Mouse (Mus musculus): ENCODE measurements around the gene Arl1. TPM values are rescaled to one million over a fixed set of nuclear protein-coding genes. Genes with fewer than 3 reads are reported as not detected.
A peak's percentile ranks its signal among the peaks of the same experiment; 100 is the strongest.

The Arl1 gene
- total RNA-seq (2012; rRNA removed) (47.4 and 51.7 TPM in 2 replicates), polyA plus RNA-seq (2012; ENCODE audit: insufficient read depth in 1 of 2, insufficient read length in 2 of 2, low read depth in 1 of 2, low replicate concordance in 2 of 2, missing spikeins in 1 of 2) (10 to 100 TPM in 1 of 2 experiments, not detected in 1; 93.6 TPM)

- Histone ChIP-seq H3K27ac (ENCODE audit: control insufficient read depth, low read depth, low read length) (peak within 1 kb of the TSS; percentile 85), H3K9ac (ENCODE audit: control insufficient read depth, low read depth, low read length, poor library complexity, severe bottlenecking) (peak within 1 kb of the TSS; percentile 88), H3K4me3 (ENCODE audit: control insufficient read depth in 1 of 2, insufficient read depth in 1 of 2, low read depth in 2 of 2, low read length in 2 of 2) (peak within 1 kb of the TSS; percentile 80 to 86), H3K36me3 (ENCODE audit: control insufficient read depth in 1 of 2, insufficient read depth in 2 of 2, low read length in 2 of 2) (peaks cover 3 to 9% of the 10 kb centered on the region in 2 experiments; a peak in 3 of 4 replicates), H3K4me1 (ENCODE audit: control insufficient read depth in 1 of 2, insufficient read depth in 2 of 2, low read length in 2 of 2) (peaks cover 3% of the 10 kb centered on the region in 2 experiments; a peak in 1 of 4 replicates), H3K9me3 (replicated peaks; ENCODE audit: insufficient read depth, low read length) (no peaks in the 10 kb centered on the region), H3K27me3 (ENCODE audit: control insufficient read depth in 1 of 2, insufficient read depth in 2 of 2, low read length in 2 of 2) (no peaks in the 10 kb centered on the region), H3K79me2 (ENCODE audit: control insufficient read depth, insufficient read depth, low read length, poor library complexity) (peaks cover 22% of the 10 kb centered on the region)
- DNase-seq (ENCODE audit: low read depth, low spot score): peak; percentile 94
- peak in 1 of 2 experiments; percentile 15; a peak in 1 of 4 replicates for TF ChIP-seq EP300 (IDR thresholded peaks at IDR 0.05; ENCODE audit: low read depth in 1 of 2, low read length in 2 of 2)
- TF ChIP-seq POLR2AphosphoS2 (IDR thresholded peaks at IDR 0.05; ENCODE audit: low read length): peak; percentile 70
- peak; percentile 100 for TF ChIP-seq ZC3H11A (IDR thresholded peaks at IDR 0.05; ENCODE audit: low read depth, low read length)
- TF ChIP-seq GABPA (IDR thresholded peaks at IDR 0.05; ENCODE audit: low read depth, low read length): no peak
- peak; percentile 30; the same call in 1 of the 2 replicates for TF ChIP-seq CHD2 (IDR thresholded peaks at IDR 0.05; ENCODE audit: low read length)
- peak; percentile 89 for TF ChIP-seq HCFC1 (IDR thresholded peaks at IDR 0.05; ENCODE audit: low read depth, low read length)
- peak; percentile 57; the same call in 1 of the 2 replicates for TF ChIP-seq MAX (IDR thresholded peaks at IDR 0.05; ENCODE audit: low read length)
- peak; percentile 45; the same call in 1 of the 2 replicates for TF ChIP-seq ETS1 (IDR thresholded peaks at IDR 0.05; ENCODE audit: low read depth, low read length)
- TF ChIP-seq NELFE (IDR thresholded peaks at IDR 0.05; ENCODE audit: low read depth, low read length): peak; percentile 68
- no peak for TF ChIP-seq CTCF (IDR thresholded peaks at IDR 0.05 in 2 of 3, conservative IDR thresholded peaks at IDR 0.05 in 1 of 3; ENCODE audit: control insufficient read depth in 1 of 3, insufficient read depth in 1 of 3, low read depth in 2 of 3, low read length in 3 of 3, poor library complexity in 1 of 3, severe bottlenecking in 1 of 3)
- peak; percentile 91 for TF ChIP-seq SIN3A (IDR thresholded peaks at IDR 0.05; ENCODE audit: low read length)
- TF ChIP-seq NRF1 (IDR thresholded peaks at IDR 0.05; ENCODE audit: insufficient read depth, low read depth, low read length, poor library complexity, severe bottlenecking): peak; percentile 86
- TF ChIP-seq TCF12 (IDR thresholded peaks at IDR 0.05; ENCODE audit: low read depth, low read length): peak; percentile 64
- no peak for TF ChIP-seq ZNF384 (IDR thresholded peaks at IDR 0.05; ENCODE audit: low read depth, low read length)
- TF ChIP-seq USF1 (IDR thresholded peaks at IDR 0.05; ENCODE audit: low read depth, low read length): peak; percentile 71
- no peak for TF ChIP-seq MYB (IDR thresholded peaks at IDR 0.05; ENCODE audit: low read depth, low read length)
- no peak for TF ChIP-seq RAD21 (IDR thresholded peaks at IDR 0.05; ENCODE audit: low read depth, low read length)
- peak; percentile 73 for TF ChIP-seq MXI1 (IDR thresholded peaks at IDR 0.05; ENCODE audit: low read depth, low read length)
- 0 out of 2 replicates have a peak, but pooled peaks have one; percentile 52 for TF ChIP-seq ZMIZ1 (IDR thresholded peaks at IDR 0.05; ENCODE audit: low read depth, low read length)
- TF ChIP-seq MAFK (IDR thresholded peaks at IDR 0.05; ENCODE audit: borderline replicate concordance, low read depth, low read length): no peak
- no peak for TF ChIP-seq SMC3 (IDR thresholded peaks at IDR 0.05; ENCODE audit: low read depth, low read length)
- no peak for TF ChIP-seq JUND (IDR thresholded peaks at IDR 0.05; ENCODE audit: low read depth, low read length)
- 0 out of 2 replicates have a peak, but pooled peaks have one; percentile 25 for TF ChIP-seq E2F4 (IDR thresholded peaks at IDR 0.05; ENCODE audit: borderline replicate concordance, low read depth, low read length)
- TF ChIP-seq USF2 (IDR thresholded peaks at IDR 0.05; ENCODE audit: borderline replicate concordance in 1 of 2, insufficient read depth in 1 of 2, low read depth in 1 of 2, low read length in 2 of 2): no peak
- TF ChIP-seq GATA1 (IDR thresholded peaks at IDR 0.05; ENCODE audit: low read depth, low read length): peak; percentile 17; the same call in 1 of the 2 replicates
- TF ChIP-seq TAL1 (IDR thresholded peaks at IDR 0.05; ENCODE audit: low read length): no peak
- TF ChIP-seq POLR2A (IDR thresholded peaks at IDR 0.05; ENCODE audit: control insufficient read depth in 1 of 2, insufficient read depth in 1 of 2, low read depth in 1 of 2, low read length in 2 of 2, poor library complexity in 1 of 2): peak; percentile 48 to 81; a peak in 3 of 4 replicates
- TF ChIP-seq MYC (IDR thresholded peaks at IDR 0.05; ENCODE audit: low read depth, low read length): peak; percentile 90
- TF ChIP-seq MEF2A (IDR thresholded peaks at IDR 0.05; ENCODE audit: extremely low read depth, insufficient replicate concordance, low read depth, low read length, poor library complexity, severe bottlenecking): no peak
- peak; percentile 93 for TF ChIP-seq BHLHE40 (IDR thresholded peaks at IDR 0.05; ENCODE audit: borderline replicate concordance, low read depth, low read length)
- TF ChIP-seq ZKSCAN1 (IDR thresholded peaks at IDR 0.05; ENCODE audit: low read depth, low read length): no peak
- TF ChIP-seq POLR2AphosphoS5 (IDR thresholded peaks at IDR 0.05; ENCODE audit: borderline replicate concordance, low read depth, low read length): no peak
- no peak for TF ChIP-seq CHD1 (IDR thresholded peaks at IDR 0.05; ENCODE audit: low read depth, low read length)
- peak; percentile 97 for TF ChIP-seq TBP (IDR thresholded peaks at IDR 0.05; ENCODE audit: low read depth, low read length)
Measured at GRCm38 (mm10) chr10:88730571-88731495, at the start of gene Arl1. Arl1 (plus strand) TSS chr10:88730858.

Data from MEL (cell line).